Mouse (Mus musculus) hindbrain, embryonic 12.5 days (tissue): ENCODE data around the gene Tmem121b. TPM values are rescaled to one million over a fixed set of nuclear protein-coding genes. Genes with fewer than 3 reads are reported as not detected.
A peak's percentile ranks its signal among the peaks of the same experiment; 100 is the strongest.

Experiments used
- ATAC-seq: fragments of 200-750 bp; cut with Nextera tagmentation; 2 replicates; pipeline ENCODE4 v1.8.0; 2017; ENCODE audit warnings: moderate TSS enrichment; ENCODE audit not compliant: low FRiP score
- H3K27ac ChIP-seq: fragments of 300-500 bp; sonication (generic); 2 replicates; pipeline ENCODE4 v1.5.1; 2016; ENCODE audit warnings: mild to moderate bottlenecking
- H3K27me3 ChIP-seq: fragments of 300-500 bp; sonication (generic); 2 replicates; pipeline ENCODE4 v1.6.1; 2016; ENCODE audit warnings: mild to moderate bottlenecking
- H3K36me3 ChIP-seq: fragments of 300-500 bp; sonication (generic); 2 replicates; pipeline ENCODE4 v1.6.1; 2016; ENCODE audit warnings: mild to moderate bottlenecking
- H3K4me1 ChIP-seq: fragments of 300-500 bp; sonication (generic); 2 replicates; pipeline ENCODE4 v1.6.1; 2016
- H3K4me2 ChIP-seq: fragments of 300-500 bp; sonication (generic); replicated peaks from 2 replicates; pipeline ENCODE4 v1.6.1; 2016; ENCODE audit warnings: mild to moderate bottlenecking
- H3K4me3 ChIP-seq: fragments of 300-500 bp; sonication (generic); 2 replicates; pipeline ENCODE4 v1.5.1; 2016; ENCODE audit warnings: mild to moderate bottlenecking
- H3K9ac ChIP-seq: fragments of 300-500 bp; sonication (generic); 2 replicates; pipeline ENCODE4 v1.6.1; 2016; ENCODE audit warnings: mild to moderate bottlenecking, moderate library complexity
- H3K9me3 ChIP-seq: fragments of 300-500 bp; sonication (generic); replicated peaks from 2 replicates; pipeline ENCODE4 v1.6.1; 2016; ENCODE audit warnings: mild to moderate bottlenecking
- WGBS: fragments of 180-500 bp; shearing (Covaris S2); methylation state at CpG from one replicate; pipeline ENCODE4 v1.1.7; 2016; 5-methylcytosine and 5-hydroxymethylcytosine counted together
- polyA plus RNA-seq: library from polyadenylated mRNA; unstranded; fragments of >200 nt; fragmentation: Nextera tagmentation; extraction: Ambion mirVana; gene quantifications from 2 replicates; pipeline ENCODE4 v1.2.1, GENCODE M21; 2016

Tmem121b gene
- polyA plus RNA-seq, 1 experiment from 2014 or later, result 3.2 TPM

DNA sequence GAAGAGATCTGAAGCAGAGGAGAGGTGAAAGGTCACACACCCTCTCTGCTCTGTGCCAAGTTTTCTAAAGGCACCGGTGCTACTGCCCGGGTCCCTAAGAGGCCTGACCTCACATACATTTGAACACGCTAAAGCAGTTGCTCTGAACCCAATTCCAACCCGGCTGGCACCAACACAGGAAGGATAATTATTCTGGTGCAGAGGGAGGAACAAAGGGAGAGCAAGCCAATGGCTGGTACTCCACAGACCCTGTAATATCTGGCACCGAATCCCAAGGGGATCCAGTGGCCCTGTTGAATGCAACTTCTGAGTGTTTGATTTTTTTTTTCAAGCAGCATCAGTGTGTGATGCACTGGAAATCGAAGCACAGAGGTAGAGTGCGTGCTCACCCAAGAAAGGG, 2.5 kb downstream of the Tmem121b start:
- Histone ChIP-seq H3K9ac (no peak overlapping the region), H3K27ac (no peak overlapping the region), H3K4me3 (peak overlapping the region; percentile 75), H3K4me1 (peaks cover 44% of the 10 kb centered on the region), H3K9me3 (no peaks in the 10 kb centered on the region), H3K36me3 (no peaks in the 10 kb centered on the region), H3K4me2 (peak overlapping the region; percentile 81), H3K27me3 (peaks cover 20% of the 10 kb centered on the region)
- ATAC-seq, result no peak
- WGBS, result 36% methylated on average over 7 of the region's 7 CpGs

DNA sequence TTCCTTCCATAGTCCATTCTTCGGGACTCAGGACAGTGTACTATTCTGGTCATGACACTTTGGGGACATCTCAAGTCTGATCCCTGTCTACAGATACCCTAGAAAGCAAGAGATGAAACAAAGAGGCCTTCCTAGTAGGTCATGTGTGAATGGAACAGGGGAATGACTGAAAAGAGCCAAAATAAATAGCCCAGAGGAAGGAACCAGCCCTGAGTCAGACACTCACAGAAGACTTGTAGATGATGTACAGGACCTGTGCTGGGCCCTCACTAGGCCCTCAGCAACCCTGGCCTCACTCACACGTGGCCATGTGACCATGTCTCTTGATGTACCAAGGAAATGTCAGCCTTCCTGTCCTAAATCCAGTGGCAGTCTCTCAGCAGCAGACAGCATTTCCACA, 4.1 kb downstream of the Tmem121b start:
- no peak for ATAC-seq
- no peak overlapping the region for H3K4me2 ChIP-seq
- WGBS, result 74% methylated on average over 2 of the region's 2 CpGs
- no peak overlapping the region for H3K27ac ChIP-seq
- peaks cover 17% of the 10 kb centered on the region for H3K27me3 ChIP-seq
- no peak overlapping the region for H3K9ac ChIP-seq
- H3K4me3 ChIP-seq, result no peak overlapping the region
- H3K36me3 ChIP-seq, result no peaks in the 10 kb centered on the region
- no peaks in the 10 kb centered on the region for H3K9me3 ChIP-seq
- peaks cover 40% of the 10 kb centered on the region for H3K4me1 ChIP-seq

GRCm38 (mm10) chr6:120488647-120489046, 5.0 kb downstream of the Tmem121b start:
- Histone ChIP-seq H3K9ac (no peak overlapping the region), H3K27ac (no peak overlapping the region), H3K36me3 (no peaks in the 10 kb centered on the region), H3K4me2 (no peak overlapping the region), H3K27me3 (peaks cover 17% of the 10 kb centered on the region), H3K4me3 (no peak overlapping the region), H3K9me3 (no peaks in the 10 kb centered on the region), H3K4me1 (peaks cover 38% of the 10 kb centered on the region)
- no peak for ATAC-seq
- 64% methylated on average over 3 of the region's 3 CpGs for WGBS

DNA sequence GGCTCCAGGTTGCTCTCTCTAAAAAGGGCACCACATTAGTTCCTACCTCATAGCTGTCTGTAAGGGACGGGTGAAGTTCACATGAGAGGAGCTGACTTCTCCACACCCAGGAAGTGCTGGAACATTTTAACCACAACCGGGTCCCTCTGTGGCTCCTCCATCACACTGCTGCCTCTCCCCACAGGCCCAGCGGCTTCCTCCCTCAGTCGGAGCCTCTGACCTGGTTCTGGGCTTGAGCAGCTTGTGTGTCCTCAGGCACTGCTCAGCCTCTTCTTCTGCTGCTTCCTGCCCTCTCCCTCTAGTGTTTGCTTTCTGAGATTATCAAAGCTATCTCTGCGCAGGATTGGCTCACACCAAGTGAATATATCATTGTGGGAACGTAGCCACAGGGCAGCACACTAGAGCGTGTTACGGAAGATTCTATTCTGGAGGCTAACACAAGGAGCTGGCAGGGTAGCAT, 7.5 kb downstream of the Tmem121b start:
- Histone ChIP-seq H3K27me3 (no peaks in the 10 kb centered on the region), H3K9me3 (no peaks in the 10 kb centered on the region), H3K4me2 (no peak overlapping the region), H3K4me1 (peaks cover 25% of the 10 kb centered on the region), H3K9ac (no peak overlapping the region), H3K4me3 (no peak overlapping the region), H3K27ac (no peak overlapping the region), H3K36me3 (peaks cover 7% of the 10 kb centered on the region)
- WGBS, result 80% methylated on average over 8 of the region's 8 CpGs
- ATAC-seq, result no peak

DNA sequence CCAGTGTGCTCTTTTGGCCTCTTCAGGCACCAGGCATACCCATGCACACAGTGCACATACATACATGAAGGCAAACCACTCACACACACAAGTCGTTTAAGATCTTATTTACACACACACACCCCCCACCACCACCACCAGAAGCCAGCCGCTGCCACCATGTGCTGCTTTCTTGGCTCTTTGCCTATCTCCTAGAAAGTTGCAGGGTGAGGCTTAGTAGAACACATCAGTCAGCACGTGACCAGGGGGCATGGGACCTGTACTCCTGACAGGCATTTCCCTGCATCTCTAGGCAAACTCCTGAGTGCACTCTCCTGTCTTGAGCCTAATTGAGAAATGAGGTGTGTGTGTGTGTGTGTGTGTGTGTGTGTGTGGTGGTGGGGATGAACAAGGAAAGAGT, 8.6 kb downstream of the Tmem121b start:
- no peak for ATAC-seq
- no peaks in the 10 kb centered on the region for H3K9me3 ChIP-seq
- peaks cover 15% of the 10 kb centered on the region for H3K4me1 ChIP-seq
- H3K9ac ChIP-seq, result no peak overlapping the region
- H3K27ac ChIP-seq, result no peak overlapping the region
- H3K4me3 ChIP-seq, result no peak overlapping the region
- H3K27me3 ChIP-seq, result no peaks in the 10 kb centered on the region
- H3K4me2 ChIP-seq, result no peak overlapping the region
- WGBS, result 80% methylated on average over 3 of the region's 3 CpGs
- H3K36me3 ChIP-seq, result peaks cover 17% of the 10 kb centered on the region

- peaks cover 17% of the 10 kb centered on the region for H3K36me3 ChIP-seq
- ATAC-seq, result peak; percentile 49
- H3K4me3 ChIP-seq, result no peak overlapping the region
- 37% methylated on average over 8 of the region's 8 CpGs for WGBS
- no peak overlapping the region for H3K4me2 ChIP-seq
- H3K27ac ChIP-seq, result no peak overlapping the region
- H3K4me1 ChIP-seq, result peaks cover 6% of the 10 kb centered on the region
- H3K9ac ChIP-seq, result no peak overlapping the region
- no peaks in the 10 kb centered on the region for H3K27me3 ChIP-seq
- no peaks in the 10 kb centered on the region for H3K9me3 ChIP-seq
Measured at GRCm38 (mm10) chr6:120483211-120483626, 10.4 kb downstream of the Tmem121b start.

GRCm38 (mm10) chr6:120482756-120483155, 10.9 kb downstream of the Tmem121b start:
- H3K4me3 ChIP-seq, result no peak overlapping the region
- no peak for ATAC-seq
- no peaks in the 10 kb centered on the region for H3K27me3 ChIP-seq
- H3K9me3 ChIP-seq, result no peaks in the 10 kb centered on the region
- peaks cover 17% of the 10 kb centered on the region for H3K36me3 ChIP-seq
- H3K4me2 ChIP-seq, result no peak overlapping the region
- no peak overlapping the region for H3K27ac ChIP-seq
- no peak overlapping the region for H3K9ac ChIP-seq
- 43% methylated on average over 6 of the region's 6 CpGs for whole genome bisulfite sequencing
- H3K4me1 ChIP-seq, result peaks cover 6% of the 10 kb centered on the region

DNA sequence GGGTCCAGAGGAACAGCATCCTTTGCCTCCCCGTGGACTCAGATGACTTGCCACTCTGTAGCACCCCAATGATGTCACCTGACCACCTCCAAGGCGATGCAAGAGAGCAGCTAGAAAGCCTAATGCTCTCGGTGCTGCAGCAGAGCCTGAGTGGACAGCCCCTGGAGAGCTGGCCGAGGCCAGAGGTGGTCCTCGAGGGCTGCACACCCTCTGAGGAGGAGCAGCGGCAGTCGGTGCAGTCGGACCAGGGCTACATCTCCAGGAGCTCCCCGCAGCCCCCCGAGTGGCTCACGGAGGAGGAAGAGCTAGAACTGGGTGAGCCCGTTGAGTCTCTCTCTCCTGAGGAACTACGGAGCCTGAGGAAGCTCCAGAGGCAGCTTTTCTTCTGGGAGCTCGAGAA, 11.6 kb downstream of the Tmem121b start:
- whole genome bisulfite sequencing, result 94% methylated on average over 14 of the region's 14 CpGs
- Histone ChIP-seq H3K27ac (no peak overlapping the region), H3K27me3 (no peaks in the 10 kb centered on the region), H3K36me3 (peaks cover 17% of the 10 kb centered on the region), H3K9ac (no peak overlapping the region), H3K4me2 (no peak overlapping the region), H3K4me3 (no peak overlapping the region), H3K9me3 (no peaks in the 10 kb centered on the region), H3K4me1 (peaks cover 6% of the 10 kb centered on the region)
- no peak for ATAC-seq

DNA sequence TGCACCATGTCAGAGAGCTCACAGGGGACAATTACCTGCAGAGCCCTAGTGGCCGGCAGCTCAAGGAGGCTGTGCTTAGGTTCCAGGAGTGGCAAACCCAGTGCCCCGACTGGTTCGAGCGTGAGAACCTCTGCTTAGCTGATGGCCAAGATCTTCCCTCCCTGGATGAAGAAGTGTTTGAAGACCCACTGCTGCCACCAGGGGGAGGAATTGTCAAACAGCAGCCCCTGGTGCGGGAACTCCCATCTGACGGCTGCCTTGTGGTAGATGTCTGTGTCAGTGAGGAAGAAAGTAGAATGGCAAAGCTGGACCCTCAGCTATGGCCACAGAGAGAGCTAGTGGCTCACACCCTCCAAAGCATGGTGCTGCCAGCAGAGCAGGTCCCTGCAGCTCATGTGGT, 12.1 kb downstream of the Tmem121b start:
- no peak overlapping the region for H3K4me3 ChIP-seq
- H3K9ac ChIP-seq, result no peak overlapping the region
- no peaks in the 10 kb centered on the region for H3K27me3 ChIP-seq
- H3K4me1 ChIP-seq, result peaks cover 6% of the 10 kb centered on the region
- H3K36me3 ChIP-seq, result peaks cover 17% of the 10 kb centered on the region
- no peak overlapping the region for H3K27ac ChIP-seq
- no peak overlapping the region for H3K4me2 ChIP-seq
- no peak for ATAC-seq
- 89% methylated on average over 6 of the region's 6 CpGs for WGBS
- H3K9me3 ChIP-seq, result no peaks in the 10 kb centered on the region

GRCm38 (mm10) chr6:120480361-120480760, 13.2 kb downstream of the Tmem121b start:
- no peak for ATAC-seq
- Histone ChIP-seq H3K4me3 (no peak overlapping the region), H3K9ac (no peak overlapping the region), H3K36me3 (peaks cover 17% of the 10 kb centered on the region), H3K27ac (no peak overlapping the region), H3K27me3 (no peaks in the 10 kb centered on the region), H3K4me2 (no peak overlapping the region), H3K4me1 (peaks cover 6% of the 10 kb centered on the region), H3K9me3 (no peaks in the 10 kb centered on the region)
- 88% methylated on average over 5 of the region's 5 CpGs for WGBS

DNA sequence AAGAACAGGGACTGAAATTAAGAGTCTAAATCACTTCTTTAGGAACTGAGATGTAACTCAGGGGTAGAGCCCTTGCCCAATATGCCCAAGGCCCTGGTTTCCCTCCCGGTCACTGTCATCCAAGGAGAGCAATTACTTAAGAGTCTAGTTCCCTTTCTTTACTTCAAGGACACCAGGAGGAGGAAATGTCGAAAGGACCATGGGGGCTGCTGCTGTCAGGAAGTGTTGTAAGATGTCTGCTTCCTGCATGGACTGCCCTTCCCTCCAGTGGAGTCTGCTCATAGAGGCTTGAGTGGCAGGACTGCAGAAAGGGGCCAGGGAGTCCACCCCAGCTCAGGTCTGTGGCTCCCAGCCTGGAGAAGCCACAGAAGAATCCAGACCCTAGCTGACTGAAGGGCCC, 14.3 kb downstream of the Tmem121b start:
- Histone ChIP-seq H3K27ac (no peak overlapping the region), H3K36me3 (peaks cover 17% of the 10 kb centered on the region), H3K4me1 (peaks cover 7% of the 10 kb centered on the region), H3K9ac (no peak overlapping the region), H3K9me3 (no peaks in the 10 kb centered on the region), H3K4me2 (no peak overlapping the region), H3K4me3 (no peak overlapping the region), H3K27me3 (no peaks in the 10 kb centered on the region)
- WGBS, result 92% methylated on average over 2 of the region's 2 CpGs
- no peak for ATAC-seq

DNA sequence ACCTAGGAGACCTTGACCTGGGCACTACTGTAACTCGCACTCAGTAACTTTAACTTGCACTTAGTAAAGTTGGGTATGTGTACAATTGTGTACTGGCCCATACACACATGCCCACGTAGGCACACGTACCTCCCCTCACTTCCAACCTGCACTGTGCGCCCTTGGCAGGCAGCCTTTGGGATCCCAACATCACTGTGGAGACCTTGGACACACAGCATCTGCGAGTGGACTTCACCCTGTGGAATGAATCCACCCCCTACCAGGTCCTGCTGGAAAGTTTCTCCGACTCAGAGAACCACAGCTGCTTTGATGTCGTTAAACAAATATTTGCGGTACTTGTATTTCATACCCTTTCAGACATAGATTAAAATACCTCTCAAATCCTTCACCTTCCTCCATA, 18.3 kb downstream of the Tmem121b start:
- Histone ChIP-seq H3K27me3 (no peaks in the 10 kb centered on the region), H3K36me3 (0 out of 2 replicates have a peak, but pooled peaks cover 2% of the 10 kb centered on the region), H3K9ac (no peak overlapping the region), H3K4me1 (peaks cover 36% of the 10 kb centered on the region), H3K9me3 (no peaks in the 10 kb centered on the region), H3K4me2 (no peak overlapping the region), H3K27ac (no peak overlapping the region), H3K4me3 (no peak overlapping the region)
- 85% methylated on average over 8 of the region's 8 CpGs for WGBS
- no peak for ATAC-seq

GRCm38 (mm10) chr6:120473427-120473826, 20.2 kb downstream of the Tmem121b start:
- Histone ChIP-seq H3K4me2 (no peak overlapping the region), H3K36me3 (no peaks in the 10 kb centered on the region), H3K27ac (peak overlapping the region; percentile 90), H3K9ac (no peak overlapping the region), H3K27me3 (no peaks in the 10 kb centered on the region), H3K4me1 (peaks cover 44% of the 10 kb centered on the region), H3K4me3 (no peak overlapping the region), H3K9me3 (no peaks in the 10 kb centered on the region)
- ATAC-seq, result 0 out of 2 replicates have a peak, but pooled peaks have one; percentile 18
- WGBS, result 24% methylated on average over 5 of the region's 5 CpGs
